Mouse (Mus musculus): ENCODE measurements around the gene Gm9040. TPM values are rescaled to one million over a fixed set of nuclear protein-coding genes. Genes with fewer than 3 reads are reported as not detected.
"Not testable (repeated sequence)": the region's sequence is repeated elsewhere in the genome, so short reads cannot be mapped to it uniquely, and the experiment has no call there.

The Gm9040 gene
- polyA plus RNA-seq, 1 experiment from 2014 or later: not detected

- not testable (repeated sequence) for H3K9me3 ChIP-seq; H3K27me3 ChIP-seq; ATAC-seq (ENCODE audit: insufficient number of reproducible peaks, low FRiP score, low TSS enrichment, low read depth); H3K27ac ChIP-seq; H3K9ac ChIP-seq; H3K4me1 ChIP-seq; H3K36me3 ChIP-seq; H3K4me3 ChIP-seq; H3K4me2 ChIP-seq
- no CpG with 5 or more reads among the region's 4 CpGs for WGBS
These were observed 48.7 kb downstream of the Gm9040 start for GRCm38 (mm10) chr10:118278069-118278468.

Other genes with a start within 250 kb of the Gm9040 start
- 20.7 and 21.3 TPM in 2 replicates for gene Mdm1, start 185.2 kb downstream of the Gm9040 start, polyA plus RNA-seq (2015; fragmentation: Nextera tagmentation; extraction: Ambion mirVana)
- not detected in 2 replicates for gene Il22, start 122.0 kb downstream of the Gm9040 start, polyA plus RNA-seq (2015; fragmentation: Nextera tagmentation; extraction: Ambion mirVana)
- not detected in 2 replicates for gene Gm32717, start 86.2 kb downstream of the Gm9040 start, polyA plus RNA-seq (2015; fragmentation: Nextera tagmentation; extraction: Ambion mirVana)
- not detected in 2 replicates for gene Gm32802, start 68.3 kb downstream of the Gm9040 start, polyA plus RNA-seq (2015; fragmentation: Nextera tagmentation; extraction: Ambion mirVana)
- not detected in 2 replicates for gene Iltifb, start 31.9 kb downstream of the Gm9040 start, polyA plus RNA-seq (2015; fragmentation: Nextera tagmentation; extraction: Ambion mirVana)
- gene Gm9044, start 5.4 kb upstream of the Gm9040 start, polyA plus RNA-seq (2015; fragmentation: Nextera tagmentation; extraction: Ambion mirVana): not detected in 2 replicates
- gene Gm9045, start 10.9 kb upstream of the Gm9040 start, polyA plus RNA-seq (2015; fragmentation: Nextera tagmentation; extraction: Ambion mirVana): 0.06 and 0.09 TPM in 2 replicates
- gene Gm9046, start 16.3 kb upstream of the Gm9040 start, polyA plus RNA-seq (2015; fragmentation: Nextera tagmentation; extraction: Ambion mirVana): not detected in 2 replicates
- not detected in 2 replicates for gene Gm9048, start 21.7 kb upstream of the Gm9040 start, polyA plus RNA-seq (2015; fragmentation: Nextera tagmentation; extraction: Ambion mirVana)
- gene Gm9049, start 27.1 kb upstream of the Gm9040 start, polyA plus RNA-seq (2015; fragmentation: Nextera tagmentation; extraction: Ambion mirVana): 0.06 and 0.09 TPM in 2 replicates
- gene Ifng, start 114.1 kb upstream of the Gm9040 start, polyA plus RNA-seq (2015; fragmentation: Nextera tagmentation; extraction: Ambion mirVana): not detected in 2 replicates

All from limb, embryonic 15.5 days (tissue).